ENCODE assay signal across 20 mouse cellular contexts in genomic region chr1:42681762-42682161, GRCm38 (mm10). TPM values are rescaled to one million over a fixed set of nuclear protein-coding genes. Genes with fewer than 3 reads are reported as not detected.
DNase-seq lines count a peak whose midpoint lies in the region; ATAC-seq and TF ChIP-seq lines count a peak whose summit lies in the region.
"Had no signal": no experiment of that assay in that cellular context is flagged by ENCODE, and none has a peak within 500 bp of the region (broad histone marks: within the 10 kb centered on the region; RNA-seq: fewer than 3 reads in every experiment).

No protein-coding gene starts in this region.

- no peak overlapping the region for H3K4me3 ChIP-seq in forebrain, embryonic 14.5 days (ENCODE audit: low read depth, low read length)
- no peak overlapping the region for H3K4me3 ChIP-seq in forebrain, embryonic 12.5 days (replicated peaks)
- H3K4me3 ChIP-seq in forebrain, postnatal 0 days (ENCODE audit: low read depth, low read length): no peak overlapping the region
- no peak overlapping the region for H3K4me3 ChIP-seq in forebrain, embryonic 11.5 days (ENCODE audit: low read depth, low read length)
- H3K4me3 ChIP-seq in midbrain, embryonic 14.5 days (replicated peaks; ENCODE audit: low read depth, low read length): no peak overlapping the region
- H3K4me3 ChIP-seq in midbrain, embryonic 15.5 days: no peak overlapping the region
- H3K4me3 ChIP-seq: embryonic facial prominence, embryonic 10.5 days; embryonic facial prominence, embryonic 12.5 days had no signal

- H3K9ac ChIP-seq in forebrain, embryonic 14.5 days (ENCODE audit: low read length): peak overlapping the region; percentile 21; the same call in 1 of the 2 replicates
- no peak overlapping the region for H3K9ac ChIP-seq in forebrain, embryonic 12.5 days
- no peak overlapping the region for H3K9ac ChIP-seq in forebrain, postnatal 0 days
- H3K9ac ChIP-seq in forebrain, embryonic 11.5 days (ENCODE audit: low read length): no peak overlapping the region
- H3K9ac ChIP-seq in midbrain, embryonic 14.5 days (replicated peaks; ENCODE audit: low read length): no peak overlapping the region
- no peak overlapping the region for H3K9ac ChIP-seq in midbrain, embryonic 15.5 days
- H3K9ac ChIP-seq: embryonic facial prominence, embryonic 12.5 days had no signal

- ATAC-seq in forebrain, embryonic 14.5 days: no peak
- no peak for ATAC-seq in forebrain, embryonic 12.5 days (ENCODE audit: low FRiP score)
- no peak for ATAC-seq in forebrain, postnatal 0 days
- ATAC-seq in forebrain, embryonic 11.5 days (replicated peaks; ENCODE audit: low FRiP score): no peak
- no peak for ATAC-seq in midbrain, embryonic 14.5 days (ENCODE audit: low FRiP score, low TSS enrichment)
- no peak for ATAC-seq in midbrain, embryonic 15.5 days (replicated peaks)

- no peaks in the 10 kb centered on the region for H3K36me3 ChIP-seq in forebrain, embryonic 14.5 days (ENCODE audit: control insufficient read depth, insufficient read depth, low read length)
- no peaks in the 10 kb centered on the region for H3K36me3 ChIP-seq in forebrain, embryonic 12.5 days (replicated peaks)
- no peaks in the 10 kb centered on the region for H3K36me3 ChIP-seq in forebrain, postnatal 0 days (ENCODE audit: insufficient read depth)
- H3K36me3 ChIP-seq in forebrain, embryonic 11.5 days (ENCODE audit: control insufficient read depth, insufficient read depth, low read length): no peaks in the 10 kb centered on the region
- H3K36me3 ChIP-seq in midbrain, embryonic 14.5 days (ENCODE audit: control insufficient read depth, insufficient read depth, low read length): no peaks in the 10 kb centered on the region
- no peaks in the 10 kb centered on the region for H3K36me3 ChIP-seq in midbrain, embryonic 15.5 days (replicated peaks)
- H3K36me3 ChIP-seq: embryonic facial prominence, embryonic 10.5 days; embryonic facial prominence, embryonic 12.5 days had no signal

- H3K27ac ChIP-seq in forebrain, embryonic 14.5 days (ENCODE audit: low read depth, low read length): no peak overlapping the region
- no peak overlapping the region for H3K27ac ChIP-seq in forebrain, embryonic 12.5 days
- peak overlapping the region; percentile 60 for H3K27ac ChIP-seq in forebrain, postnatal 0 days (ENCODE audit: low read depth, low read length)
- H3K27ac ChIP-seq in forebrain, embryonic 11.5 days (ENCODE audit: low read depth, low read length): no peak overlapping the region
- no peak overlapping the region for H3K27ac ChIP-seq in midbrain, embryonic 14.5 days (replicated peaks; ENCODE audit: low read depth, low read length)
- H3K27ac ChIP-seq in midbrain, embryonic 15.5 days: no peak overlapping the region
- H3K27ac ChIP-seq: embryonic facial prominence, embryonic 10.5 days; embryonic facial prominence, embryonic 12.5 days had no signal

- TF ChIP-seq CTCF in forebrain, postnatal 0 days (IDR thresholded peaks at IDR 0.05; ENCODE audit: low read depth): no peak
- TF ChIP-seq CTCF in brain, embryonic 14.5 days (IDR thresholded peaks at IDR 0.05; ENCODE audit: borderline replicate concordance, extremely low read depth, insufficient read depth, insufficient read length): no peak

- H3K4me2 ChIP-seq in forebrain, embryonic 14.5 days (ENCODE audit: low read length): peak overlapping the region; percentile 33; the same call in 1 of the 2 replicates
- no peak overlapping the region for H3K4me2 ChIP-seq in forebrain, embryonic 12.5 days
- H3K4me2 ChIP-seq in forebrain, postnatal 0 days (ENCODE audit: low read depth): no peak overlapping the region
- no peak overlapping the region for H3K4me2 ChIP-seq in forebrain, embryonic 11.5 days (ENCODE audit: low read depth, low read length, severe bottlenecking)
- H3K4me2 ChIP-seq in midbrain, embryonic 14.5 days (ENCODE audit: low read length): no peak overlapping the region
- H3K4me2 ChIP-seq in midbrain, embryonic 15.5 days: no peak overlapping the region
- H3K4me2 ChIP-seq: embryonic facial prominence, embryonic 12.5 days had no signal

- peak; percentile 76 for DNase-seq in forebrain, embryonic 14.5 days (ENCODE audit: low spot score)
- DNase-seq in forebrain, postnatal 0 days: peak; percentile 50
- no peak for DNase-seq in forebrain, embryonic 11.5 days (ENCODE audit: low spot score)
- DNase-seq in midbrain, embryonic 14.5 days: peak; percentile 51
- DNase-seq in brain, embryonic 14.5 days (ENCODE audit: low read depth): peak; percentile 78
- DNase-seq in heart, postnatal 4 days: no peak
- DNase-seq: adrenal gland, adult 2 months; adrenal gland, postnatal 10 days; adrenal gland, postnatal 25 days; cerebellum, adult 11-12 months; cerebellum, adult 2 months; cerebellum, adult 9-10 months; cerebellum, postnatal 10 days; cerebellum, postnatal 25 days had no signal

- 18% methylated on average over 5 of the region's 5 CpGs for WGBS in forebrain, embryonic 14.5 days
- 43% methylated on average over 5 of the region's 5 CpGs for WGBS in forebrain, embryonic 12.5 days
- 36% methylated on average over 5 of the region's 5 CpGs for WGBS in forebrain, postnatal 0 days
- 63% methylated on average over 5 of the region's 5 CpGs for WGBS in forebrain, embryonic 11.5 days
- 49% methylated on average over 5 of the region's 5 CpGs for WGBS in midbrain, embryonic 14.5 days
- WGBS in midbrain, embryonic 15.5 days: 55% methylated on average over 5 of the region's 5 CpGs

- H3K4me1 ChIP-seq in forebrain, embryonic 14.5 days (ENCODE audit: control insufficient read depth, insufficient read depth, low read length): peaks cover 44% of the 10 kb centered on the region
- H3K4me1 ChIP-seq in forebrain, embryonic 12.5 days: peaks cover 75% of the 10 kb centered on the region
- peaks cover 8% of the 10 kb centered on the region; the same call in 1 of the 2 replicates for H3K4me1 ChIP-seq in forebrain, postnatal 0 days (ENCODE audit: insufficient read depth)
- H3K4me1 ChIP-seq in forebrain, embryonic 11.5 days (replicated peaks; ENCODE audit: control insufficient read depth, insufficient read depth, low read length): peaks cover 24% of the 10 kb centered on the region; the same call in 1 of the 2 replicates
- peaks cover 47% of the 10 kb centered on the region for H3K4me1 ChIP-seq in midbrain, embryonic 14.5 days (ENCODE audit: control insufficient read depth, insufficient read depth, low read length)
- peaks cover 42% of the 10 kb centered on the region for H3K4me1 ChIP-seq in midbrain, embryonic 15.5 days

- TF ChIP-seq POLR2A in brain, embryonic 14.5 days (IDR thresholded peaks at IDR 0.05; ENCODE audit: borderline replicate concordance, extremely low read depth, insufficient read depth, insufficient read length, poor library complexity, severe bottlenecking): no peak

- no peaks in the 10 kb centered on the region for H3K9me3 ChIP-seq in forebrain, embryonic 14.5 days (replicated peaks; ENCODE audit: control insufficient read depth, low read length)
- no peaks in the 10 kb centered on the region for H3K9me3 ChIP-seq in forebrain, embryonic 12.5 days
- no peaks in the 10 kb centered on the region for H3K9me3 ChIP-seq in forebrain, postnatal 0 days (ENCODE audit: low read length)
- H3K9me3 ChIP-seq in forebrain, embryonic 11.5 days (ENCODE audit: control insufficient read depth, low read length): no peaks in the 10 kb centered on the region
- H3K9me3 ChIP-seq in midbrain, embryonic 14.5 days (ENCODE audit: control insufficient read depth, low read length): no peaks in the 10 kb centered on the region
- H3K9me3 ChIP-seq in midbrain, embryonic 15.5 days: no peaks in the 10 kb centered on the region
- H3K9me3 ChIP-seq: embryonic facial prominence, embryonic 10.5 days; embryonic facial prominence, embryonic 12.5 days had no signal

- H3K27me3 ChIP-seq in forebrain, embryonic 14.5 days (replicated peaks; ENCODE audit: control insufficient read depth, insufficient read depth, low read length): no peaks in the 10 kb centered on the region
- H3K27me3 ChIP-seq in forebrain, embryonic 12.5 days: peaks cover 3% of the 10 kb centered on the region; the same call in 1 of the 2 replicates
- no peaks in the 10 kb centered on the region for H3K27me3 ChIP-seq in forebrain, postnatal 0 days (ENCODE audit: insufficient read depth, low read length)
- H3K27me3 ChIP-seq in forebrain, embryonic 11.5 days (ENCODE audit: control insufficient read depth, insufficient read depth, low read length): no peaks in the 10 kb centered on the region
- H3K27me3 ChIP-seq in midbrain, embryonic 14.5 days (ENCODE audit: control insufficient read depth, insufficient read depth, low read length): no peaks in the 10 kb centered on the region
- H3K27me3 ChIP-seq in midbrain, embryonic 15.5 days (replicated peaks): no peaks in the 10 kb centered on the region

RNA-seq across cellular contexts. Expression of gene Pou3f3, which starts 13.8 kb away (rescaled TPM):
- 28.9 and 35.3 TPM in 2 replicates for polyA plus RNA-seq in forebrain, embryonic 14.5 days (2014; fragmentation: Nextera tagmentation; extraction: Ambion mirVana)
- polyA plus RNA-seq in forebrain, embryonic 12.5 days (2016; fragmentation: Nextera tagmentation; extraction: Ambion mirVana): 38.2 and 46.0 TPM in 2 replicates
- 76.9 and 81.4 TPM in 2 replicates for total RNA-seq in forebrain, postnatal 0 days (2014; rRNA removed)
- polyA plus RNA-seq in forebrain, postnatal 0 days (2015; fragmentation: Nextera tagmentation; extraction: Ambion mirVana): 22.7 and 28.0 TPM in 2 replicates
- polyA plus RNA-seq in forebrain, embryonic 11.5 days (2014; fragmentation: Nextera tagmentation; extraction: Ambion mirVana): 28.5 and 29.3 TPM in 2 replicates
- polyA plus RNA-seq in midbrain, embryonic 14.5 days (2014; fragmentation: Nextera tagmentation; extraction: Ambion mirVana): 20.0 and 24.5 TPM in 2 replicates
- 19.0 and 21.3 TPM in 2 replicates for polyA plus RNA-seq in midbrain, embryonic 15.5 days (2015; fragmentation: Nextera tagmentation; extraction: Ambion mirVana)
- polyA plus RNA-seq in brain, embryonic 14.5 days (2012; rRNA removed): 58.3 and 64.7 TPM in 2 replicates
- under 1 TPM in 1 of 2 experiments, not detected in 1; 0.02 TPM for total RNA-seq in heart, postnatal 4 days (2021)
- total RNA-seq: adrenal gland, adult 2 months; MEL had no signal
- polyA plus RNA-seq: C2C12 had no signal

Comparison
In these comparisons a context has a peak if more than half of its experiments do, and no peak if none do; other contexts are left out.
1. DNase-seq: peak in forebrain, embryonic 14.5 days (single experiment), forebrain, postnatal 0 days (single experiment), midbrain, embryonic 14.5 days (single experiment) and brain, embryonic 14.5 days (single experiment); none in forebrain, embryonic 11.5 days (single experiment) and heart, postnatal 4 days (single experiment).